Mouse (Mus musculus) liver, embryonic 11.5 days (tissue): ENCODE measurements around the gene Arhgef1. TPM values are rescaled to one million over a fixed set of nuclear protein-coding genes. Genes with fewer than 3 reads are reported as not detected.

Experiments
- ATAC-seq: fragments of 200-750 bp; cut with Nextera tagmentation; replicated peaks from 2 replicates; pipeline ENCODE4 v1.8.0; 2017; ENCODE audit warnings: moderate number of reproducible peaks, mild to moderate bottlenecking, moderate TSS enrichment, moderate library complexity; ENCODE audit not compliant: low FRiP score
- DNase-seq: peaks from one replicate; pipeline ENCODE4 v3.0.0-alpha.2; 2017; ENCODE audit warnings: low spot score
- H3K27ac ChIP-seq: fragments of 300-500 bp; sonication (generic); 2 replicates; pipeline ENCODE4 v1.5.1; 2014; ENCODE audit warnings: mild to moderate bottlenecking, low read depth, low read length, control low read depth
- H3K27me3 ChIP-seq: fragments of 300-500 bp; sonication (generic); replicated peaks from 2 replicates; pipeline ENCODE4 v1.6.1; 2014; ENCODE audit warnings: low read length, mixed read lengths; ENCODE audit not compliant: control insufficient read depth, insufficient read depth
- H3K36me3 ChIP-seq: fragments of 300-500 bp; sonication (generic); 2 replicates; pipeline ENCODE4 v1.6.1; 2014; ENCODE audit warnings: mild to moderate bottlenecking, low read length, moderate library complexity, mixed read lengths; ENCODE audit not compliant: control insufficient read depth, insufficient read depth
- H3K4me1 ChIP-seq: fragments of 300-500 bp; sonication (generic); replicated peaks from 2 replicates; pipeline ENCODE4 v1.6.1; 2014; ENCODE audit warnings: low read length, mixed read lengths; ENCODE audit not compliant: control insufficient read depth, insufficient read depth
- H3K4me2 ChIP-seq: fragments of 300-500 bp; sonication (generic); 2 replicates; pipeline ENCODE4 v1.6.1; 2014; ENCODE audit warnings: mild to moderate bottlenecking, control low read depth, moderate library complexity
- H3K4me3 ChIP-seq: fragments of 300-500 bp; sonication (generic); 2 replicates; pipeline ENCODE4 v1.5.1; 2014; ENCODE audit warnings: low read depth, low read length, control low read depth
- H3K9ac ChIP-seq: fragments of 300-500 bp; sonication (generic); 2 replicates; pipeline ENCODE4 v1.6.1; 2014; ENCODE audit warnings: low read depth, low read length, control low read depth
- H3K9me3 ChIP-seq: fragments of 300-500 bp; sonication (generic); 2 replicates; pipeline ENCODE4 v1.6.1; 2016; ENCODE audit warnings: low read length, inconsistent platforms, mixed read lengths; ENCODE audit not compliant: control insufficient read depth
- WGBS: fragments of 180-500 bp; shearing (Covaris S2); extraction: QIAGEN DNeasy Blood & Tissue Kit; methylation state at CpG from one replicate; pipeline ENCODE4 v1.1.7; 2014; 5-methylcytosine and 5-hydroxymethylcytosine counted together
- polyA plus RNA-seq: library from polyadenylated mRNA; unstranded; fragments of >200 nt; fragmentation: Nextera tagmentation; extraction: Ambion mirVana; gene quantifications from 2 replicates; pipeline ENCODE4 v1.2.1, GENCODE M21; 2014

The Arhgef1 gene
- polyA plus RNA-seq, 1 experiment from 2014 or later: 103 TPM

DNA sequence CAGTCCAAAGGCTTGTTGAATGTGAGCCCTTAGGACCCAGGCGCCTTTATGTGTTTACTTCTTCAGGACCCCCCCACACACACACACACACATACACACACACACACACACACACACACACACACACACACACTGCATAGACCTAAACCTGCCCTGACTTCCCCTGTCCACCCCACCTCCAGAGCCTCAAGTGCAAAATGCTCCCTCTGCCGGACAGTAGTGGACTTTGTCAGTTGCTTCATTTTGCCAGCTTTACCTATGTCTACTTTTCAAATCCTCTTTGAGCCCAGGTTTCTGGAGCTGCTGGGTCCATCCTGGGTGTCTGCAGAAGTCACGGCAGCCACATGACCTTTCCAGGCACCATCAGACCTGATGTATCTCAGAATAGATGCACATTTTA, 2.2 kb downstream of the Arhgef1 start:
- WGBS: 18% methylated on average over 3 of the region's 3 CpGs
- ATAC-seq (peak; percentile 46), DNase-seq (no peak)
- Histone ChIP-seq H3K4me3 (peak overlapping the region; percentile 80), H3K4me1 (peaks cover 39% of the 10 kb centered on the region), H3K36me3 (peaks cover 15% of the 10 kb centered on the region), H3K9me3 (no peaks in the 10 kb centered on the region), H3K9ac (peak overlapping the region; percentile 76), H3K4me2 (peak overlapping the region; percentile 85), H3K27ac (peak overlapping the region; percentile 84), H3K27me3 (no peaks in the 10 kb centered on the region)

DNA sequence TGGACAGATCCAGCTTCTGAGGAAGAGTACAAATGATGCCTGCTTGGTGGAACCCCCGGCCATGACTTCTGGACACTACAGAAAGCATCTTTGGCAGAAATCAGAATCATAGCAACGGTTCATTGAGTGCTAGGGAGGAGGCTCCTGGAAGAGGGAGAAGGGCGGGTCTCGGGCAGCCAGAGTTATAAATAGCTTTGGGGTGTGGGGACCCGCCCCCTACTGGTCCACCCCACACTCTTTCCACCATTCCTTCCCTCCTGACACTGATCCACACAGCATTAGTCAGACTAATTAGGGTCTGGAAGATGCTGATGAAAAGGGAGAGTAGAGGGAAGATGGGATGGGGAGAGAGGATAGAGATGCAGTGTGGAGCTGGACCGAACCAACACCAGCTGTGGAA, 3.8 kb downstream of the Arhgef1 start:
- H3K27ac ChIP-seq: no peak overlapping the region
- ATAC-seq (no peak), DNase-seq (no peak)
- H3K36me3 ChIP-seq: peaks cover 16% of the 10 kb centered on the region
- WGBS: 27% methylated on average over 6 of the region's 6 CpGs
- no peak overlapping the region for H3K4me3 ChIP-seq
- no peaks in the 10 kb centered on the region for H3K27me3 ChIP-seq
- H3K9ac ChIP-seq: no peak overlapping the region
- no peaks in the 10 kb centered on the region for H3K9me3 ChIP-seq
- peaks cover 39% of the 10 kb centered on the region for H3K4me1 ChIP-seq
- peak overlapping the region; percentile 36 for H3K4me2 ChIP-seq

- H3K4me2 ChIP-seq: peak overlapping the region; percentile 36
- H3K4me1 ChIP-seq: peaks cover 32% of the 10 kb centered on the region
- H3K9me3 ChIP-seq: no peaks in the 10 kb centered on the region
- 0 out of 2 replicates have a peak overlapping the region, but pooled peaks have one; percentile 20 for H3K9ac ChIP-seq
- no peaks in the 10 kb centered on the region for H3K27me3 ChIP-seq
- ATAC-seq: no peak
- no peak overlapping the region; the same call in 1 of the 2 replicates for H3K27ac ChIP-seq
- 29% methylated on average over 13 of the region's 13 CpGs for WGBS
- peaks cover 20% of the 10 kb centered on the region for H3K36me3 ChIP-seq
- DNase-seq: no peak
- H3K4me3 ChIP-seq: no peak overlapping the region
Observed at GRCm38 (mm10) chr7:24907211-24907748, 4.6 kb downstream of the Arhgef1 start.

- DNase-seq (no peak), ATAC-seq (no peak)
- no peak overlapping the region for H3K4me3 ChIP-seq
- peaks cover 5% of the 10 kb centered on the region for H3K4me1 ChIP-seq
- no peak overlapping the region for H3K27ac ChIP-seq
- WGBS: 93% methylated on average over 14 of the region's 14 CpGs
- H3K4me2 ChIP-seq: no peak overlapping the region
- H3K36me3 ChIP-seq: peaks cover 36% of the 10 kb centered on the region
- H3K9me3 ChIP-seq: no peaks in the 10 kb centered on the region
- H3K27me3 ChIP-seq: no peaks in the 10 kb centered on the region
- H3K9ac ChIP-seq: no peak overlapping the region
Observed at GRCm38 (mm10) chr7:24912480-24912879, 9.8 kb downstream of the Arhgef1 start.

DNA sequence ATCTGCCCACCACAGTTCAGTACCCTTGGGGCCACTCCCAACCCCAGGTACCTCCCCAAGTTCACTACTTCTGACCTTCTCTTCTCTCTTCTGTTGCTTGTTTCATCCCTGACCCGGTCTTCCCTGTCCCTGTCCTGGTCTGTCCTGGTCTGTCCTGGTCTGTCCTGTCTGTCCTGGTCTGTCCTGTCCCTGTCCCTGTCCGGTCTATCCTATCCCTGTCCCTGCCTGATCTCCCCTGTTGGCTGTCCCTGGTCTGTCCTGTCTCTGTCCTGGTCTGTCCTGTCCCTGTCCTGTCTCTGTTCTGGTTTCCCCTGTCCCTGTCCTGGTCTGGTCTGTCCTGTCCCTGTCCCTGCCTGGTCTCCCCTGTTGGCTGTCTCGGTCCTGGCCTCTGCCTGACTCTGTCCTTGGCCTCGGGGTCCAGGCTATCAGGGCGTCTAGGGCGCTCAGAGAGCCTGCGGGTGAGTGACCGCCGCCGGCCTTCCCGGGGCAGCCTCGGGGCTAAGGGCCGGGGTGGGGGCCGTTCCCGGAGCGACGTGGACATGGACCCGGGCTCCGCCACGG, 16.1 kb downstream of the Arhgef1 start:
- H3K9me3 ChIP-seq: no peaks in the 10 kb centered on the region
- WGBS: 89% methylated on average over 20 of the region's 20 CpGs
- H3K36me3 ChIP-seq: peaks cover 48% of the 10 kb centered on the region
- no peaks in the 10 kb centered on the region for H3K27me3 ChIP-seq
- H3K9ac ChIP-seq: no peak overlapping the region
- H3K27ac ChIP-seq: no peak overlapping the region
- DNase-seq: no peak
- no peak overlapping the region for H3K4me3 ChIP-seq
- 0 out of 2 replicates have a peak, but pooled peaks have one; percentile 27 for ATAC-seq
- no peak overlapping the region for H3K4me2 ChIP-seq
- H3K4me1 ChIP-seq: no peaks in the 10 kb centered on the region

- H3K27ac ChIP-seq: no peak overlapping the region
- ATAC-seq (no peak), DNase-seq (no peak)
- no peak overlapping the region for H3K9ac ChIP-seq
- peaks cover 57% of the 10 kb centered on the region for H3K36me3 ChIP-seq
- WGBS: 85% methylated on average over 9 of the region's 9 CpGs
- H3K27me3 ChIP-seq: no peaks in the 10 kb centered on the region
- H3K4me2 ChIP-seq: no peak overlapping the region
- no peak overlapping the region for H3K4me3 ChIP-seq
- no peaks in the 10 kb centered on the region for H3K9me3 ChIP-seq
- no peaks in the 10 kb centered on the region for H3K4me1 ChIP-seq
Observed at GRCm38 (mm10) chr7:24919728-24920127, 17.0 kb downstream of the Arhgef1 start.

DNA sequence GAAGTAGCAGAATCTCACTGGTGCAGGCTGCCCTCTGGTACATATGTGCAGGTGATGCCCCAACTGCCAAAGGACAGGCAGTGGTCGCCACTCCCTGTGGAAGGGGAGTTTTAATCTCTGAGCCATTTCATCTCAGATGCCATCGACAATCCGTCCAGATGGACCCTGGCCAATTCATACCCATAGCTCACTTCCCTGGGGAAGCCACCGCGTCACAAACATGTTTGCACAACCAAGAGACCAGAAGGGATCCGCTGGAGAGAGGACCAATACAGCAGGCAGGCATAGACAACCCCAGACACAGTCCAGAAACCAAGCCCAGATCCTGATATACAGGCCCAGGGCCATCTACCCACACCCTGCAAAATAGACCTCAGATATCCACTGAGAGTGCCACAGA, 27.8 kb downstream of the Arhgef1 start:
- Histone ChIP-seq H3K27me3 (peaks cover 73% of the 10 kb centered on the region), H3K4me3 (no peak overlapping the region), H3K4me2 (no peak overlapping the region), H3K9me3 (no peaks in the 10 kb centered on the region), H3K9ac (no peak overlapping the region), H3K36me3 (peaks cover 2% of the 10 kb centered on the region; the same call in 1 of the 2 replicates), H3K27ac (no peak overlapping the region), H3K4me1 (0 out of 2 replicates have a peak, but pooled peaks cover 2% of the 10 kb centered on the region)
- WGBS: 61% methylated on average over 6 of the region's 6 CpGs
- DNase-seq: no peak
- no peak for ATAC-seq

GRCm38 (mm10) chr7:24931651-24932050, 28.9 kb downstream of the Arhgef1 start:
- DNase-seq (no peak), ATAC-seq (no peak)
- Histone ChIP-seq H3K4me2 (no peak overlapping the region), H3K27me3 (peaks cover 84% of the 10 kb centered on the region), H3K36me3 (no peaks in the 10 kb centered on the region; the same call in 1 of the 2 replicates), H3K9me3 (no peaks in the 10 kb centered on the region), H3K4me3 (no peak overlapping the region), H3K27ac (no peak overlapping the region), H3K9ac (no peak overlapping the region), H3K4me1 (0 out of 2 replicates have a peak, but pooled peaks cover 2% of the 10 kb centered on the region)
- WGBS: 4% methylated on average over 15 of the region's 15 CpGs

GRCm38 (mm10) chr7:24943641-24944040, 40.9 kb downstream of the Arhgef1 start:
- Histone ChIP-seq H3K9ac (no peak overlapping the region), H3K4me2 (no peak overlapping the region), H3K36me3 (no peaks in the 10 kb centered on the region), H3K27me3 (peaks cover 95% of the 10 kb centered on the region), H3K4me3 (no peak overlapping the region), H3K4me1 (no peaks in the 10 kb centered on the region), H3K9me3 (no peaks in the 10 kb centered on the region), H3K27ac (no peak overlapping the region)
- DNase-seq: no peak
- WGBS: 5% methylated on average over 6 of the region's 6 CpGs
- ATAC-seq: no peak
